Comparison of ENCODE assay signal across 18 mouse cellular contexts in genomic region chr14:118864905-118865304, GRCm38 (mm10).
"Had no signal": no experiment of that assay in that cellular context is flagged by ENCODE, and none has a peak within 500 bp of the region (broad histone marks: within the 10 kb centered on the region; RNA-seq: fewer than 3 reads in every experiment).

No protein-coding gene starts in this region.

- H3K36me3 ChIP-seq: limb, embryonic 15.5 days; liver, embryonic 13.5 days; lung, embryonic 15.5 days; neural tube, embryonic 15.5 days had no signal

- H3K4me2 ChIP-seq: limb, embryonic 15.5 days; liver, embryonic 13.5 days; lung, embryonic 15.5 days; midbrain, embryonic 11.5 days; neural tube, embryonic 15.5 days had no signal

- DNase-seq: kidney, adult 9 months; kidney, postnatal 36 days; layer of hippocampus, adult 9-11 months; layer of hippocampus, postnatal 36 days; liver, embryonic 13.5 days; liver, postnatal 0 days; lung, postnatal 14 days; right cerebral cortex, adult 18-20 months; right cerebral cortex, postnatal 25 days; thymus, postnatal 14 days had no signal

- H3K27me3 ChIP-seq: limb, embryonic 15.5 days; liver, embryonic 13.5 days; lung, embryonic 15.5 days; neural tube, embryonic 15.5 days had no signal

- H3K9me3 ChIP-seq: limb, embryonic 15.5 days; liver, embryonic 13.5 days; lung, embryonic 15.5 days; megakaryocyte, embryonic 14.5 days; neural tube, embryonic 15.5 days had no signal

- H3K9ac ChIP-seq: limb, embryonic 15.5 days; liver, embryonic 13.5 days; liver, postnatal 0 days; lung, embryonic 15.5 days; neural tube, embryonic 15.5 days had no signal

- H3K27ac ChIP-seq: kidney, postnatal 0 days; limb, embryonic 15.5 days; liver, embryonic 13.5 days; lung, embryonic 15.5 days; macrophage; neural tube, embryonic 15.5 days had no signal

- ATAC-seq: midbrain, embryonic 16.5 days had no signal

- H3K4me3 ChIP-seq: limb, embryonic 15.5 days; liver, embryonic 13.5 days; lung, embryonic 15.5 days; megakaryocyte, embryonic 14.5 days; neural tube, embryonic 15.5 days had no signal
